Mouse (Mus musculus): Measurements from ENCODE around the gene Khdrbs2.
"Not testable (repeated sequence)": the region's sequence is repeated elsewhere in the genome, so short reads cannot be mapped to it uniquely, and the experiment has no call there.

Khdrbs2 gene

DNA sequence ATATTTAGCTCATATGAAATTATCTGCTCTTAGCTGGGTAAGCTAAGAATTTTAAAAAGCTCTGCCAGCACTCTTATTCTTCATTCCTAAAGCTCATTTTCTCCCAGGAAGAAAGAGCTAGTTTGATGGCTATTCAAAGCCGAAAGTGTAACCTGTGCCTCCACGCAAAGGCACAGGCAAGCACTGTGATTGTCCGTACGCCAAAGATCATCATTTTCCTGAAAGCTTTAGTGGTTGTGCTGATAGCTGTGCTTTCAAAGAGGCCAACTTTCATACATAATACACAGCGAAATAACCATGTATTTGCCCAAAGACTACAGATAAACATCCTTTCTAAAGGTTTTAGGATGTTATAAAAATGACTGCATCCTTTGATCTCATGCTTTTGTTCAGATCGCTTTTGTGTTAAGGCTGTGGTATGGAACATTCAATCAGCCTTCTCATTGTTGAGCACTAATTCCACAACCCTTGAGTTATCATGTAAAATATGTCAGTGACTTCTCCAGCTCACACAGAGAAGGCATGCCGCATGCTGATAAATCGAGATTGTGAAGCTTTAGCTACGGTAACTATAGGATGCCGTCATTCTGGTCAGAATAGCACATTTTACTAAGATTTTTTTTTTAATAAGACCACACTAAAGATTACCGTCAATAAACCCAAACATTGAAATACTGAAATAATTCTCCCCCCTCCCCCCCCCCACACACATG is 299.1 kb downstream of the Khdrbs2 start:
- DNase-seq: no peak

DNA sequence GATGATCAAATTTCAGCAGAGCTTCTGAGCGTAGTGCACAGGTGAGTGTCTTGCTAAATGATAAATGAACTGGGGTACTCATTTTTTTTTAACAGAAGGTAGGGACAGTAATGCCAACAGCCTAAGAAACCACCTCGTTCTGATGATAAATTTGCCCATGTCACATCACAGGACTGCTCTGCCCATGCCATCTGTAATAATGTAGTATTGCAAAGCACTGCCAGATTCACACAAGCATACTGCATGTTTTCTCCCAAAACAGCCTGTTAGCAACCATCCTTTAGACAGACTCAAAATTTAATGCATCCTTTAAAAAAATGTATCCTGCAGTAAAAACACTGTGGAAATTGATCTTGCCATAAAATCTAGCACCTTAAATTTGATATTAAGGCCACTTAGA is 315.4 kb downstream of the Khdrbs2 start:
- no peak for DNase-seq

DNA sequence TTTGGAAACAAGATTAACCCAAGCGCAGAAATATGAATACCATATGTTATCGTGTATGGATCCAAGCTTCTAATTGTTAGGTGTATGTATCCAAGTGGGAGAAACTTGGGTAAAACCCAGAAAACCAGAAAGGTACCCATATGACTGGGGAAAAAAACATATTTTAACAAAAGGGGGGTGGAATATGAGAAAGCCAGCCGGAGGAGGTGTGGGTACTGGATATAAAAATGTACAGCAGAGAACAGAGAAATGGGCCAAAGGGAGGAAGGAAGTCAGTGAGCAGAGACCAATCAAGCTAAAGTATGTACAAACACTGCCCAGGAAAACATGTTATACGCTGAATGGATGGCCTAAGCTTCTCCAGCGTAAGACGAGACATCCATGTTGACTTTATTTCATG is 330.9 kb downstream of the Khdrbs2 start:
- DNase-seq: no peak

DNA sequence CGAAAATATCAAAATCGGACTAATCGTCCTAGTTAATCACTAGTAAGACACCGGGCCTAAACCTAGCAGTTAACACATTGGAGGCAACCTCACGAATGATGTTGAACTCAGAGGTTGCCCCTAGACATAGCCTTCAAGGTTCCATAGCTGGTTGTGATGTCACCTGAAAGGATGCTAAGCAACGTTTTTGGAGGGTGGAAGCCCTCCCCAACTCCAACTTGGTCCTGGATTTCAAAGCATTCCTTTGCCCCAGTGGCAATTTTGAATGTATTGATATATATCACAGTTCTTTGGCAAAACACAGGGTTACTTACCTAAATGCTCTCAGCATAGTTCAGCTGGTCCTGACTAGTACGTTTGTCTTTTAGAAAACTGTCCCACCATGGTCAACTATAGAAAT is 374.7 kb downstream of the Khdrbs2 start, which contains the start of gene Gm5415:
Gene Gm5415 (minus strand): TSS at position 101 of the 400 bp plus-strand sequence.
- not testable (repeated sequence) for DNase-seq

DNA sequence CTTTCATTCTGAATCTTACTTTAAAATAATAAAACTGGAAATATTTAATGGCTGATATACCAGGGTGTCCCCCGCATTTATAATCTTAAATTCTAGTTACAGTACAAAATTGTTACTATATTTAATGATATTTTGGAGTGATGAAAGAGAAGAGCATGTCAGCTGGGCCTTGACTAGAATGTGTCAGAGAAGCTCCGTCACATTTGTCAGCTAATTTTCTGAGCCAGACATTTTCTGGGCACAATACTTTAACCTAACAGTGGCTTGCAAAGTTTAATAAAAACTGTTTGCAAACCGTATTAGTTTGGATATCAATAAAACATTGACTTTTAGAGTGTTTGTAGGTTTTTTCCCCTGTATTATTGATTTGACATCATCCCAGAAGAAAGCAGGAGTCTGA is 380.9 kb downstream of the Khdrbs2 start:
- no peak for DNase-seq

DNA sequence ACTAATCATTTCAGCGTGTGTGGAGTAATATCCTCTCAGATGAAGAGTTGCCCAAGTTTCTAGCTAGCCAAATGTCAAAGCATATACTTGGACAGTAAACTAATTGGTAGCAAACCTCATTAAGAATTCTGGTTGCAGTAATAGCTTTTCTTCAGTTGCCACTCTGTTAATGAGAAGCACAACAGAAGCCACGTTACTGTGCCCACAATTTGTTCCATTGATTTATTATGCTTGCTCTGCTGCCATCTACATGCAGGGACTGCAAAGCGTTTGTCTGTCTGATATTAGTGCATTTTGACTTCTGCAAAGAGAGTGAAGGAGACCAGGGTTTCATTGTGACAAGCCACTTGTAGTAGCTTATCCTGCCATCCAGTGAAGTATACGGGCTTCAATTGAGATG is 381.4 kb downstream of the Khdrbs2 start:
- no peak for DNase-seq

DNA sequence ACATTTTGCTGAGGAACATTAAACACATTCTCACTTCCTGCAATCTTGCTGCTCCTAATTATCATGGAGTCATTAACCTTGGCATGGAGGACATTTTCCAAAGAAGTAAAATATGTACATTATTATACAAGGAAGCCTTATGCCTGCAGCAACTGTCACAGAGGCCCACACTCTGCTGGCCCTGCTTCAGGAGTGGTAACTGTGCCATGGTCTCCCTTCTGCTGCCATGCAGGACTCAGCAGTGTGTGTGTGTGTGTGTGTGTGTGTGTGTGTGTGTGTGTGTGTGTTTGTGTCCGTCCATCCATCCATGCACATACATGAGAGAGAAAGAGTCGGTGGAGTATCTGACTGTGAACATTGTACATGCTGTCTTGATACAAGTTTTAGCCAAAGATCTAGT is 396.4 kb downstream of the Khdrbs2 start:
- no peak for DNase-seq

DNA sequence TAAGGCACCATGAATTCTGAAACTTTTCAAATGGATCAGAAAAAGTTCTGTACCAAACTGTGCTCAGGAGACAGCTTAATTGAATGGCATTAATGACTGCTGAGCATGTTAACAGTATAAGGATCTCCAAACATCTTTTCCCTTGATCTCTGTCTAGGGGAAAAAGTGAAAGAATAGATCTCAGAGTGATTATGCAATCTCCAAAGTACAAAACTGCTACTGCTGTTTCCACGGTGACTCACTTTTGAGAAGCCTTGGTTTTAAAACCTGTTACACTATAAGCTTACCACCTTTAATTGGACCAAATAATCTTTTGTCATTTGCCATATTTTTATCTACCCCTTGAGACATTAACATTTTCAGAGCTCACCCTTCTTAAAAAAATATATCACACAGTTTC is 453.5 kb downstream of the Khdrbs2 start:
- no peak for DNase-seq

DNA sequence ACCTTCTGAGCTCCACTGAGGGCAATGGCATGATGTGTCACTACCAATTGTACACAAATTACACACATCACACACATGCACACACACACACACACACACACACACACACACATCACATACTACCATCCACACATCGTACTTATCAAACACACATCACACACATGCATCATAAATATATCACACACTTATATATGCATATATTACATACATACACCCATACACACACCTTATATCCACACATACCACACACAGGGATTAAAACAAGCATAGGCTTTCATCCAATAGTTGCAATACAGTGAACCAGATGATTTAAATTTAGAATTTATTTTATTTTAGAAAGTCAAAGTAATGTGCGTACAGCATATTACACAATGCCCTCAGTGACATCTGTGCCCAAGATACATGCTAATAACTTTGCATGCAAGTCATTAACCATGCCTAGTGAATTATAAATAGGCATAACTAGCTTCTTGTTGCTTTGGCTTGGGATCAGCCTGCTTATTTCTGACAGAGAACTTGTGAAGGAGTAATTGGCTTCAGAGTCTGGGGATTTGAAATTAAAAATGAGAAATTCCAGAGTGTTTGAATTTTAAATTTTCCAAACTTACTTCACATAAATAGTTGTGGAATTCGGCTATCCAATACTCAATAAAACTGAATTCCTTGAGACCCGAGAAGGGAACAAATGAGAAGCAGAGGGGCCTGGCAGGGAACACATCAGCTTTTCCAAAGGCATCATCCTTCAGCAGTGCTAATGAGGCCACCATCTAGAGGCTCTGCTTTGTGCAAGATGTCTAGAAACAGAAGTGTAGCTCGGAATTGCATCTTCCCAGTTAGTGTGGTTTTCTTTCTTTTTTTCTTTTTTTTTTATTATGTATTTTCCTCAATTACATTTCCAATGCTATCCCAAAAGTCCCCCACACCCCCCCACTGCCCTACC is 460.2 kb downstream of the Khdrbs2 start:
- no peak for DNase-seq

DNA sequence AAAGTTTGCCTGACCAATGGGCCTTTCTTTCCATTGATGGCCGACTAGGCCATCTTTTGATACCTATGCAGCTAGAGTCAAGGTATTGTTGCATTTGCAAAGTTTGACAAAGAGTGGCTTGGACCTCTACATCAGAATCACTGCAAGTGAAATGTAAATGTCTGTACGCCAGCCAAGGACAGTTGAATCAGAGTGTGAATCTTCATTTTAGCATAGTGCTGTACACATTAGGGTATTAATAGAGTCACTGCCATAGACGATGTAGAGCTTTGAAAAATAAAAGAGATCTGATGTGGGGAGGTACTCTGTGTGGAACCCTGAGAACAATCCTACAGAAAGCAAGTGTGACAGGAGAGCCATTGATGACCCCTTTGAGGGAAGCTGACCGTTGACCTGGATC is 460.9 kb downstream of the Khdrbs2 start:
- no peak for DNase-seq

DNA sequence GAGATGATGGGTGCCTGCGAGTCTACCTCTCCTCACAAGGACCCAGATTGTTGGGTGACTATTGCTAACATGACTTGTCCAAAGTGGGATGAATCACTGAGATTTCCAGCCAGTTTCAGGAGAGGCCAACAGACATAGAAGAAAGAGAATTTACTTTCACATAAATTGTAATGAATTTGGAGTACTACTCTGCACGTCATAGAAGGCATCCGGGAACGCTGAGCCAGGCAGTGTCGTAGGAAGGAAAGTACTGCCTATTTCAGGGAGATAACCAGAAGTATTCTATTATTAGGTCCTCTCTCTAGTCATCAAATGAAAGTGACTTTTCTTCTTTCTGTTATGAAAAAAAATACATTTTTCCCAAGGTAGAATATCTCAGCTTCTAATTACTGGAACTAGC is 466.6 kb downstream of the Khdrbs2 start:
- DNase-seq: no peak

DNA sequence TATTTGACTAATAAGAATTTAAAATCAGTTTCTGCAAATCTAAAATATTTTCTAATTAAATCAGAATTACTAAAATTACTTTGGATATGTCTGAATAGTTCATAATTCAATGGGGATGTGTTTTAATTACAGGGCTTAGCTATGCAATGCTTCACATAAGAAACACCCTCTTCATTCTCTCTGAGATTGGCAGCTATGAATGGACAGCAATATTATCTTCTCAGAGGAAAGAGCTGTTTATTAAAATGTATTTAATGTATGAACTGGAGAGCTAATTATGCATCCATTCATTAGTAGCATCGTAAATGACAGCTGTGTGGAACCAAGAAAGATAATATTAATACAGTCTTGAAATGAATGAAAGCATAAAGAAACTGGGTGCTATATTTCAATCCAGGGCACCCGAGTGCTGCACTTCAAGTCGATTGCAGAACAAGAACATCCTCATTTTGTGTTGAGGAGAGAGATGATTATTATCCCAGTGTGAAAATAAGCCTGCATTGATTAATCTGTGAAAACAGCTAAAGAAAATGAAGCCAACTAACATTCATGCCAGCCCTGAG is 477.2 kb downstream of the Khdrbs2 start:
- no peak for DNase-seq

DNA sequence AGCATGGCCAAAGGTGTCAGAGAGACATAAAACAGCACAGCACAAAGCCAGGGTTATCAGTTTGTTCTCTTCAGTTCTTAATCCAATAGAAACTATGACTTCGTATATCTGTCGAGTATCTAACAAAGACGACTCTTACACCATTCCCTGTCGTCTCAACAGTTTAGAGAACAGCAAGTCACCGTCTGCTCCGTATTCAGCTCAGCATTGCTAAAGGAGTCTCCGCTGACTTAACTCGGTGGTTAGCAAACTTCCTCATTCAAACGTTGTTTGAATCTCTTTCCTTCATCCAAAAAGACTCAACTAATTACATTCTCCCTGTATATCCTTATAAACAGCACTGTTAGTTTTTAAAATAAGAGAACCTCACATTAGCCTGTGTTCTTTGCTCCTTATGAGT is 521.3 kb downstream of the Khdrbs2 start:
- DNase-seq: no peak

DNA sequence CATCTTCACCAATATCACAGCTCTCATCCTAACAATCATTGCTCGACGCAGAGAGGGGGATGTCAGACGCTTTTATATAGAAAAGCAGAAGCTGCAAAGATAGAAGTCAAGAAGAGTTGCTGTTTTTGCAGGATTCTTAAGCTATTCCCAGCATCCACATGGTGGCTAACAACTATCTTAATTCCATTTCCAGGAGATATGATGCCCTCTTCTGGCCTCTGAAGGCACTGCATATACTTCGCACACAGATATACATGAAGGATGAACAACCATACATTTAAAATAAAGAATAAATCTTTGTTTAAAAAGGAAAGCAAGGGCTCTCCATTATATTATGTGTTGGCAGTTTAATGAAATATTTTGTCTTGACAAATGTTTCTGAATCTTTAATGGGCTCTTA is 527.6 kb downstream of the Khdrbs2 start:
- DNase-seq: no peak

DNA sequence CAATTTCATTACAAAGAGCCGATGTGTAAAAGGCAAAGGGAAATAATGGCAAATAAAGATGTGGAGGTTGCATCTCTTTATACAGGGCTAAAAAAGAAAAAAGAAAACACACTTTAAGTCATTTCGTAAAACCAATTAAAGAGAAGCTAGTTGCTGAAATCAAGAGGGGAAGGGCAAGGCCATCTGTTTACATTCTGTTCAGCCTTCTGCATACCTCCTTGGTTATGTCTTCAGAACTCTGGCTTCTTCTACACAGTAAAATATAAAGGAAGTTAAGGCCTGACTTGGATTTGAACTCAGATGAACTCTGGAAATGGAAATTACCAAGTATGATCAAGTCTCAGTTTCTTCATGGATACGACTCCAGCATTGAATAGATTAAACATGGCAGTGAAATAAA is 528.8 kb downstream of the Khdrbs2 start:
- no peak for DNase-seq

All from cerebellum, adult 11-12 months (tissue).